8 mouse cellular contexts compared by ENCODE assay signal in genomic region chr3:135290249-135290894, GRCm38 (mm10). TPM values are rescaled to one million over a fixed set of nuclear protein-coding genes. Genes with fewer than 3 reads are reported as not detected.
DNase-seq lines count a peak whose midpoint lies in the region; ATAC-seq and TF ChIP-seq lines count a peak whose summit lies in the region.

No protein-coding gene starts in this region.

- H3K9me3 ChIP-seq in kidney, embryonic 14.5 days (ENCODE audit: control insufficient read depth, low read length), result no peaks in the 10 kb centered on the region
- no peaks in the 10 kb centered on the region for H3K9me3 ChIP-seq in limb, embryonic 14.5 days (ENCODE audit: control insufficient read depth, low read length)
- H3K9me3 ChIP-seq in neural tube, embryonic 11.5 days (ENCODE audit: control insufficient read depth, low read length), result no peaks in the 10 kb centered on the region

- ATAC-seq in kidney, embryonic 14.5 days (ENCODE audit: low FRiP score, low TSS enrichment), result peak; percentile 90
- peak; percentile 63 for ATAC-seq in limb, embryonic 14.5 days (ENCODE audit: low FRiP score, low read depth)
- peak; percentile 56 for ATAC-seq in neural tube, embryonic 11.5 days (ENCODE audit: insufficient read depth, low FRiP score, low TSS enrichment)

- H3K27ac ChIP-seq in kidney, embryonic 14.5 days (ENCODE audit: low read depth, low read length), result no peak overlapping the region
- H3K27ac ChIP-seq in limb, embryonic 14.5 days (replicated peaks; ENCODE audit: low read depth, low read length), result no peak overlapping the region
- H3K27ac ChIP-seq in neural tube, embryonic 11.5 days (ENCODE audit: low read depth, low read length), result no peak overlapping the region

- peak; percentile 73 for DNase-seq in CD4-positive helper T cell, adult 2 months (ENCODE audit: low read depth, low spot score)
- peak; percentile 47 for DNase-seq in Muller cell, postnatal 12 days (ENCODE audit: inconsistent ontology term)
- DNase-seq in cerebellum, adult 9-11 months, result peak; percentile 13
- peak; percentile 46 to 58 for DNase-seq in frontal cortex, postnatal 36 days (ENCODE audit: low spot score in 2 of 2)
- DNase-seq in limb, embryonic 14.5 days (ENCODE audit: low spot score), result peak; percentile 62
- peak; percentile 66 for DNase-seq in neural tube, embryonic 11.5 days (ENCODE audit: low spot score)
- DNase-seq in thymus, postnatal 4 days, result peak; percentile 76

- no peak overlapping the region for H3K4me2 ChIP-seq in kidney, embryonic 14.5 days (replicated peaks; ENCODE audit: low read depth, low read length)
- no peak overlapping the region for H3K4me2 ChIP-seq in limb, embryonic 14.5 days (replicated peaks; ENCODE audit: low read depth, low read length, severe bottlenecking)
- no peak overlapping the region for H3K4me2 ChIP-seq in neural tube, embryonic 11.5 days (ENCODE audit: low read depth)

- 99% methylated on average over 7 of the region's 7 CpGs for WGBS in kidney, embryonic 14.5 days
- 100% methylated on average over 7 of the region's 7 CpGs for WGBS in limb, embryonic 14.5 days
- 100% methylated on average over 7 of the region's 7 CpGs for WGBS in neural tube, embryonic 11.5 days

- no peak overlapping the region for H3K9ac ChIP-seq in kidney, embryonic 14.5 days (ENCODE audit: low read depth, low read length)
- no peak overlapping the region for H3K9ac ChIP-seq in limb, embryonic 14.5 days (ENCODE audit: low read depth, low read length, severe bottlenecking)
- no peak overlapping the region for H3K9ac ChIP-seq in neural tube, embryonic 11.5 days (ENCODE audit: low read length)

- no peak for TF ChIP-seq POLR2A in limb, embryonic 14.5 days (IDR thresholded peaks at IDR 0.05; ENCODE audit: borderline replicate concordance, extremely low read depth, insufficient read depth, insufficient read length)

- no peak overlapping the region for H3K4me3 ChIP-seq in kidney, embryonic 14.5 days (ENCODE audit: low read length)
- H3K4me3 ChIP-seq in limb, embryonic 14.5 days (replicated peaks; ENCODE audit: low read length), result no peak overlapping the region
- H3K4me3 ChIP-seq in neural tube, embryonic 11.5 days (ENCODE audit: low read depth, low read length), result no peak overlapping the region

- no peaks in the 10 kb centered on the region for H3K4me1 ChIP-seq in kidney, embryonic 14.5 days (ENCODE audit: control insufficient read depth, insufficient read depth, low read length)
- H3K4me1 ChIP-seq in limb, embryonic 14.5 days (ENCODE audit: control insufficient read depth, insufficient read depth, low read length), result no peaks in the 10 kb centered on the region
- H3K4me1 ChIP-seq in neural tube, embryonic 11.5 days (ENCODE audit: control insufficient read depth, insufficient read depth, low read length), result no peaks in the 10 kb centered on the region

- H3K27me3 ChIP-seq in kidney, embryonic 14.5 days (ENCODE audit: control insufficient read depth, insufficient read depth, low read length), result no peaks in the 10 kb centered on the region
- H3K27me3 ChIP-seq in limb, embryonic 14.5 days (ENCODE audit: control insufficient read depth, insufficient read depth, low read length), result no peaks in the 10 kb centered on the region
- no peaks in the 10 kb centered on the region for H3K27me3 ChIP-seq in neural tube, embryonic 11.5 days (ENCODE audit: control insufficient read depth, insufficient read depth, low read length)

- H3K36me3 ChIP-seq in kidney, embryonic 14.5 days (ENCODE audit: control insufficient read depth, insufficient read depth, low read length), result no peaks in the 10 kb centered on the region
- no peaks in the 10 kb centered on the region for H3K36me3 ChIP-seq in limb, embryonic 14.5 days (ENCODE audit: control insufficient read depth, insufficient read depth, low read length)
- no peaks in the 10 kb centered on the region for H3K36me3 ChIP-seq in neural tube, embryonic 11.5 days (ENCODE audit: control insufficient read depth, insufficient read depth, low read length)

RNA-seq across cellular contexts. Expression of gene Bdh2, which starts 9.4 kb away (rescaled TPM):
- polyA plus RNA-seq in kidney, embryonic 14.5 days (2014; fragmentation: Nextera tagmentation; extraction: Ambion mirVana), result 18.1 and 18.2 TPM in 2 replicates
- 11.6 and 12.2 TPM in 2 replicates for polyA plus RNA-seq in limb, embryonic 14.5 days (2012; rRNA removed)
- polyA plus RNA-seq in limb, embryonic 14.5 days (2014; fragmentation: Nextera tagmentation; extraction: Ambion mirVana), result 16.8 and 24.9 TPM in 2 replicates
- 5.2 and 6.9 TPM in 2 replicates for polyA plus RNA-seq in neural tube, embryonic 11.5 days (2014; fragmentation: Nextera tagmentation; extraction: Ambion mirVana)

RNA-seq across cellular contexts. Expression of gene Slc9b2, which starts 17.1 kb away (rescaled TPM):
- polyA plus RNA-seq in kidney, embryonic 14.5 days (2014; fragmentation: Nextera tagmentation; extraction: Ambion mirVana), result 2.5 and 4.9 TPM in 2 replicates
- 2.7 and 3.5 TPM in 2 replicates for polyA plus RNA-seq in limb, embryonic 14.5 days (2012; rRNA removed)
- 3.3 and 3.8 TPM in 2 replicates for polyA plus RNA-seq in limb, embryonic 14.5 days (2014; fragmentation: Nextera tagmentation; extraction: Ambion mirVana)
- polyA plus RNA-seq in neural tube, embryonic 11.5 days (2014; fragmentation: Nextera tagmentation; extraction: Ambion mirVana), result 2.0 and 2.5 TPM in 2 replicates

RNA-seq across cellular contexts. Expression of gene Slc9b1, which starts 57.5 kb away (rescaled TPM):
- 0.27 and 0.46 TPM in 2 replicates for polyA plus RNA-seq in kidney, embryonic 14.5 days (2014; fragmentation: Nextera tagmentation; extraction: Ambion mirVana)
- 0.06 and 0.18 TPM in 2 replicates for polyA plus RNA-seq in limb, embryonic 14.5 days (2012; rRNA removed)
- polyA plus RNA-seq in limb, embryonic 14.5 days (2014; fragmentation: Nextera tagmentation; extraction: Ambion mirVana), result 0.47 TPM in 1 of 2 replicates, not detected in the other
- 0.17 TPM in 1 of 2 replicates, not detected in the other for polyA plus RNA-seq in neural tube, embryonic 11.5 days (2014; fragmentation: Nextera tagmentation; extraction: Ambion mirVana)

Comparison
In these comparisons a context has a peak if more than half of its experiments do, and no peak if none do; other contexts are left out.
1. DNase-seq: peak in every context shown above with its lines; median percentile 76 in thymus, postnatal 4 days; 73 in CD4-positive helper T cell, adult 2 months; 66 in neural tube, embryonic 11.5 days; 62 in limb, embryonic 14.5 days; 52 in frontal cortex, postnatal 36 days; 47 in Muller cell, postnatal 12 days; 13 in cerebellum, adult 9-11 months.